Mouse (Mus musculus) naive thymus-derived CD4-positive, alpha-beta T cell, adult 2 months (primary cell): ENCODE measurements around the gene Sumf1.

Source experiments
- DNase-seq: peaks from one replicate; pipeline ENCODE4 v3.0.0-alpha.2; 2011; ENCODE audit warnings: low read depth

Gene Sumf1

GRCm38 (mm10) chr6:108206914-108207566 is 21.7 kb upstream of the Sumf1 start:
- DNase-seq, result no peak

- no peak for DNase-seq
These were observed 20.8 kb upstream of the Sumf1 start for GRCm38 (mm10) chr6:108206145-108206544.

GRCm38 (mm10) chr6:108204322-108204721 is 18.9 kb upstream of the Sumf1 start:
- no peak for DNase-seq

- DNase-seq, result no peak
These were observed 12.9 kb upstream of the Sumf1 start for GRCm38 (mm10) chr6:108198286-108198685.

GRCm38 (mm10) chr6:108197117-108197516 is 11.7 kb upstream of the Sumf1 start:
- no peak for DNase-seq

- DNase-seq, result no peak
These were observed 11.3 kb upstream of the Sumf1 start for GRCm38 (mm10) chr6:108196665-108197064.

GRCm38 (mm10) chr6:108192632-108193031 is 7.2 kb upstream of the Sumf1 start:
- no peak for DNase-seq

GRCm38 (mm10) chr6:108190690-108191089 is 5.3 kb upstream of the Sumf1 start:
- DNase-seq, result no peak

- DNase-seq, result no peak
These were observed 265 bp upstream of the Sumf1 start for GRCm38 (mm10) chr6:108185685-108186009.

GRCm38 (mm10) chr6:108179087-108179486 is 6.3 kb downstream of the Sumf1 start:
- no peak for DNase-seq

GRCm38 (mm10) chr6:108174181-108174580 is 11.2 kb downstream of the Sumf1 start:
- no peak for DNase-seq

- no peak for DNase-seq
These were observed 13.2 kb downstream of the Sumf1 start for GRCm38 (mm10) chr6:108172219-108172618.

GRCm38 (mm10) chr6:108169466-108169865 is 15.9 kb downstream of the Sumf1 start:
- DNase-seq, result peak; percentile 62

- DNase-seq, result no peak
These were observed 16.7 kb downstream of the Sumf1 start for GRCm38 (mm10) chr6:108168723-108169122.

GRCm38 (mm10) chr6:108167946-108168680 is 17.3 kb downstream of the Sumf1 start:
- peak; percentile 66 for DNase-seq

- DNase-seq, result no peak
These were observed 19.8 kb downstream of the Sumf1 start for GRCm38 (mm10) chr6:108165598-108165997.

GRCm38 (mm10) chr6:108164935-108165334 is 20.4 kb downstream of the Sumf1 start:
- DNase-seq, result peak; percentile 70

- DNase-seq, result no peak
These were observed 24.8 kb downstream of the Sumf1 start for GRCm38 (mm10) chr6:108160608-108161007.

- DNase-seq, result no peak
These were observed 28.5 kb downstream of the Sumf1 start for GRCm38 (mm10) chr6:108156881-108157280.

GRCm38 (mm10) chr6:108154243-108154642 is 31.1 kb downstream of the Sumf1 start:
- DNase-seq, result no peak

GRCm38 (mm10) chr6:108152661-108153269 is 32.6 kb downstream of the Sumf1 start:
- no peak for DNase-seq

GRCm38 (mm10) chr6:108152081-108152480 is 33.3 kb downstream of the Sumf1 start:
- DNase-seq, result no peak

- DNase-seq, result no peak
These were observed 36.1 kb downstream of the Sumf1 start for GRCm38 (mm10) chr6:108149235-108149634.
